ENCODE assay signal across 8 mouse cellular contexts in genomic region chr8:105833740-105834139, GRCm38 (mm10). TPM values are rescaled to one million over a fixed set of nuclear protein-coding genes. Genes with fewer than 3 reads are reported as not detected.
A peak's percentile ranks its signal among the peaks of the same experiment; 100 is the strongest.
DNase-seq lines count a peak whose midpoint lies in the region; ATAC-seq and TF ChIP-seq lines count a peak whose summit lies in the region.
"Not testable (repeated sequence)": the region's sequence is repeated elsewhere in the genome, so short reads cannot be mapped to it uniquely, and the experiment has no call there.
"Had no signal": no experiment of that assay in that cellular context is flagged by ENCODE, and none has a peak within 500 bp of the region (broad histone marks: within the 10 kb centered on the region; RNA-seq: fewer than 3 reads in every experiment).

No protein-coding gene starts in this region.

- not testable (repeated sequence) for H3ac ChIP-seq in C2C12 (ENCODE audit: control insufficient read depth, insufficient read length, low read depth)

- TF ChIP-seq POLR2A in bone marrow, adult 2 months (IDR thresholded peaks at IDR 0.05; ENCODE audit: borderline replicate concordance, control insufficient read depth, low read depth, low read length): not testable (repeated sequence)

- TF ChIP-seq EP300 in liver, postnatal 0 days (IDR thresholded peaks at IDR 0.05; ENCODE audit: low read depth): peak; percentile 95

- WGBS in bone marrow, adult 2 months: 87% methylated on average over 2 of the region's 2 CpGs
- 71% methylated on average over 2 of the region's 2 CpGs for WGBS in liver, embryonic 11.5 days
- WGBS in liver, embryonic 13.5 days (ENCODE audit: insufficient replicate concordance): 65% methylated on average over 2 of the region's 2 CpGs
- 44% methylated on average over 2 of the region's 2 CpGs for WGBS in liver, embryonic 15.5 days (ENCODE audit: insufficient replicate concordance)
- WGBS in liver, postnatal 0 days (ENCODE audit: insufficient replicate concordance): 55% methylated on average over 2 of the region's 2 CpGs

- not testable (repeated sequence) for H3K79me3 ChIP-seq in C2C12 (ENCODE audit: low read depth)

- H3K27me3 ChIP-seq in C2C12 (ENCODE audit: control insufficient read depth, insufficient read depth, insufficient read length); erythroblast, embryonic 14.5 days (ENCODE audit: control insufficient read depth); liver, embryonic 11.5 days (replicated peaks; ENCODE audit: control insufficient read depth, insufficient read depth, low read length); liver, embryonic 13.5 days; liver, embryonic 15.5 days; liver, postnatal 0 days (ENCODE audit: insufficient read depth, low read length): not testable (repeated sequence)

- ATAC-seq in liver, embryonic 11.5 days (replicated peaks; ENCODE audit: low FRiP score); liver, postnatal 0 days: not testable (repeated sequence)
- 0 out of 2 replicates have a peak, but pooled peaks have one; percentile 13 for ATAC-seq in liver, embryonic 13.5 days (ENCODE audit: low read depth)
- ATAC-seq in liver, embryonic 15.5 days (ENCODE audit: insufficient read depth): peak; percentile 43; the same call in 1 of the 2 replicates

- H3K27ac ChIP-seq in bone marrow, adult 2 months (ENCODE audit: control insufficient read depth, insufficient read depth, low read depth, low read length, poor library complexity): peak overlapping the region; percentile 62
- H3K27ac ChIP-seq in liver, embryonic 11.5 days (ENCODE audit: low read depth, low read length): peak overlapping the region; percentile 49; the same call in 1 of the 2 replicates
- peak overlapping the region; percentile 96 for H3K27ac ChIP-seq in liver, embryonic 13.5 days
- peak overlapping the region; percentile 93 for H3K27ac ChIP-seq in liver, embryonic 15.5 days (replicated peaks)
- peak overlapping the region; percentile 68 for H3K27ac ChIP-seq in liver, postnatal 0 days (ENCODE audit: low read depth)

- DNase-seq in liver, embryonic 11.5 days (ENCODE audit: low spot score); liver, postnatal 0 days: not testable (repeated sequence)
- DNase-seq in liver, embryonic 13.5 days: peak; percentile 50

- not testable (repeated sequence) for H3K9me3 ChIP-seq in erythroblast, embryonic 14.5 days (ENCODE audit: control insufficient read depth, low read length); liver, embryonic 11.5 days (ENCODE audit: control insufficient read depth, low read length); liver, embryonic 13.5 days (replicated peaks); liver, embryonic 15.5 days (replicated peaks); liver, postnatal 0 days (ENCODE audit: low read length)

- H3K4me3 ChIP-seq in C2C12 (ENCODE audit: insufficient read depth, poor library complexity, severe bottlenecking); liver, embryonic 11.5 days (ENCODE audit: low read depth, low read length): not testable (repeated sequence)
- H3K4me3 ChIP-seq in bone marrow, adult 2 months (replicated peaks; ENCODE audit: control insufficient read depth, low read depth, low read length): peak overlapping the region; percentile 25
- H3K4me3 ChIP-seq in erythroblast, embryonic 14.5 days (replicated peaks): peak overlapping the region; percentile 63
- H3K4me3 ChIP-seq in liver, embryonic 13.5 days (replicated peaks): peak overlapping the region; percentile 57
- H3K4me3 ChIP-seq in liver, embryonic 15.5 days (replicated peaks): peak overlapping the region; percentile 58
- H3K4me3 ChIP-seq in liver, postnatal 0 days (ENCODE audit: low read depth, low read length): peak overlapping the region; percentile 29

- TF ChIP-seq CTCF in C2C12 (IDR thresholded peaks at IDR 0.05; ENCODE audit: control insufficient read depth, insufficient read depth, insufficient read length); bone marrow, adult 2 months (IDR thresholded peaks at IDR 0.05; ENCODE audit: control insufficient read depth, insufficient read depth, low read length); liver, postnatal 0 days (IDR thresholded peaks at IDR 0.05; ENCODE audit: low read depth): not testable (repeated sequence)

- 0 out of 2 replicates have a peak overlapping the region, but pooled peaks have one; percentile 13 for H3K4me2 ChIP-seq in liver, embryonic 11.5 days
- peak overlapping the region; percentile 63 for H3K4me2 ChIP-seq in liver, embryonic 13.5 days
- peak overlapping the region; percentile 61 for H3K4me2 ChIP-seq in liver, embryonic 15.5 days
- peak overlapping the region; percentile 56 for H3K4me2 ChIP-seq in liver, postnatal 0 days (ENCODE audit: low read depth, low read length)

- peak overlapping the region; percentile 13; the same call in 1 of the 2 replicates for H3K9ac ChIP-seq in liver, embryonic 11.5 days (ENCODE audit: low read depth, low read length)
- H3K9ac ChIP-seq in liver, embryonic 13.5 days: peak overlapping the region; percentile 71
- peak overlapping the region; percentile 66 for H3K9ac ChIP-seq in liver, embryonic 15.5 days
- H3K9ac ChIP-seq in liver, postnatal 0 days (replicated peaks): peak overlapping the region; percentile 36

- not testable (repeated sequence) for H3K4me1 ChIP-seq in bone marrow, adult 2 months (ENCODE audit: control insufficient read depth, insufficient read depth, low read length); liver, embryonic 11.5 days (replicated peaks; ENCODE audit: control insufficient read depth, insufficient read depth, low read length); liver, postnatal 0 days (ENCODE audit: insufficient read depth)
- peaks cover 73% of the 10 kb centered on the region for H3K4me1 ChIP-seq in erythroblast, embryonic 14.5 days (ENCODE audit: control insufficient read depth)
- H3K4me1 ChIP-seq in liver, embryonic 13.5 days (replicated peaks): peaks cover 69% of the 10 kb centered on the region
- H3K4me1 ChIP-seq in liver, embryonic 15.5 days (replicated peaks): peaks cover 50% of the 10 kb centered on the region

- H3K36me3 ChIP-seq in C2C12 (ENCODE audit: control insufficient read depth, insufficient read depth); liver, embryonic 11.5 days (ENCODE audit: control insufficient read depth, insufficient read depth, low read length); liver, embryonic 13.5 days; liver, embryonic 15.5 days (replicated peaks); liver, postnatal 0 days (replicated peaks; ENCODE audit: insufficient read depth, low read length): not testable (repeated sequence)
- H3K36me3 ChIP-seq in erythroblast, embryonic 14.5 days (ENCODE audit: control insufficient read depth): peaks cover 35% of the 10 kb centered on the region

- not testable (repeated sequence) for H3K79me2 ChIP-seq in C2C12 (ENCODE audit: control insufficient read depth, insufficient read depth)

RNA-seq across cellular contexts. Expression of gene Tsnaxip1, which starts 6.2 kb away (rescaled TPM):
- 0.09 TPM for polyA plus RNA-seq in C2C12 (2012; fragmentation: generic; extraction: Trizol)
- 3.6 TPM in 1 of 2 replicates, not detected in the other for polyA plus RNA-seq in bone marrow, adult 2 months (2011; ENCODE audit: insufficient read depth, insufficient read length, low replicate concordance, missing spikeins)
- 0.02 TPM in 1 of 2 replicates, not detected in the other for polyA plus RNA-seq in erythroblast, embryonic 14.5 days (2012)
- polyA plus RNA-seq in liver, embryonic 11.5 days (2014; fragmentation: Nextera tagmentation; extraction: Ambion mirVana): 0.12 TPM in 1 of 2 replicates, not detected in the other
- polyA plus RNA-seq in liver, embryonic 13.5 days (2015; fragmentation: Nextera tagmentation; extraction: Ambion mirVana): 0.06 and 0.08 TPM in 2 replicates
- polyA plus RNA-seq in liver, embryonic 15.5 days (2015; fragmentation: Nextera tagmentation; extraction: Ambion mirVana): 0.07 and 0.22 TPM in 2 replicates
- not detected in 2 replicates for polyA plus RNA-seq in liver, postnatal 0 days (2015; fragmentation: Nextera tagmentation; extraction: Ambion mirVana)
- polyA plus RNA-seq: activated CD4-positive, CD25-positive, alpha-beta regulatory T cell, adult 4 months had no signal

RNA-seq across cellular contexts. Expression of gene Ranbp10, which starts 6.6 kb away (rescaled TPM):
- 11.0 TPM for polyA plus RNA-seq in C2C12 (2012; fragmentation: generic; extraction: Trizol)
- polyA plus RNA-seq in bone marrow, adult 2 months (2011; ENCODE audit: insufficient read depth, insufficient read length, low replicate concordance, missing spikeins): 90.8 and 98.0 TPM in 2 replicates
- 24.4 and 25.6 TPM in 2 replicates for polyA plus RNA-seq in erythroblast, embryonic 14.5 days (2012)
- 20.2 and 22.0 TPM in 2 replicates for polyA plus RNA-seq in liver, embryonic 11.5 days (2014; fragmentation: Nextera tagmentation; extraction: Ambion mirVana)
- 36.1 and 36.2 TPM in 2 replicates for polyA plus RNA-seq in liver, embryonic 13.5 days (2015; fragmentation: Nextera tagmentation; extraction: Ambion mirVana)
- 45.0 and 52.2 TPM in 2 replicates for polyA plus RNA-seq in liver, embryonic 15.5 days (2015; fragmentation: Nextera tagmentation; extraction: Ambion mirVana)
- 18.9 and 20.9 TPM in 2 replicates for polyA plus RNA-seq in liver, postnatal 0 days (2015; fragmentation: Nextera tagmentation; extraction: Ambion mirVana)

RNA-seq across cellular contexts. Expression of gene Cenpt, which starts 19.3 kb away (rescaled TPM):
- polyA plus RNA-seq in C2C12 (2012; fragmentation: generic; extraction: Trizol): 35.7 TPM
- 30.3 and 73.2 TPM in 2 replicates for polyA plus RNA-seq in bone marrow, adult 2 months (2011; ENCODE audit: insufficient read depth, insufficient read length, low replicate concordance, missing spikeins)
- polyA plus RNA-seq in erythroblast, embryonic 14.5 days (2012): 7.1 and 9.1 TPM in 2 replicates
- 37.0 and 37.5 TPM in 2 replicates for polyA plus RNA-seq in liver, embryonic 11.5 days (2014; fragmentation: Nextera tagmentation; extraction: Ambion mirVana)
- polyA plus RNA-seq in liver, embryonic 13.5 days (2015; fragmentation: Nextera tagmentation; extraction: Ambion mirVana): 21.5 and 22.3 TPM in 2 replicates
- polyA plus RNA-seq in liver, embryonic 15.5 days (2015; fragmentation: Nextera tagmentation; extraction: Ambion mirVana): 20.3 and 22.7 TPM in 2 replicates
- 8.9 and 9.0 TPM in 2 replicates for polyA plus RNA-seq in liver, postnatal 0 days (2015; fragmentation: Nextera tagmentation; extraction: Ambion mirVana)

RNA-seq across cellular contexts. Expression of gene Thap11, which starts 21.2 kb away (rescaled TPM):
- 48.2 TPM for polyA plus RNA-seq in C2C12 (2012; fragmentation: generic; extraction: Trizol)
- 9.8 and 12.6 TPM in 2 replicates for polyA plus RNA-seq in bone marrow, adult 2 months (2011; ENCODE audit: insufficient read depth, insufficient read length, low replicate concordance, missing spikeins)
- polyA plus RNA-seq in erythroblast, embryonic 14.5 days (2012): 2.8 and 3.4 TPM in 2 replicates
- polyA plus RNA-seq in liver, embryonic 11.5 days (2014; fragmentation: Nextera tagmentation; extraction: Ambion mirVana): 62.0 and 66.5 TPM in 2 replicates
- polyA plus RNA-seq in liver, embryonic 13.5 days (2015; fragmentation: Nextera tagmentation; extraction: Ambion mirVana): 38.2 and 40.7 TPM in 2 replicates
- polyA plus RNA-seq in liver, embryonic 15.5 days (2015; fragmentation: Nextera tagmentation; extraction: Ambion mirVana): 31.5 and 32.2 TPM in 2 replicates
- polyA plus RNA-seq in liver, postnatal 0 days (2015; fragmentation: Nextera tagmentation; extraction: Ambion mirVana): 19.6 and 21.5 TPM in 2 replicates

RNA-seq across cellular contexts. Expression of gene Nutf2, which starts 26.6 kb away (rescaled TPM):
- polyA plus RNA-seq in C2C12 (2012; fragmentation: generic; extraction: Trizol): 258 TPM
- 35.2 and 54.8 TPM in 2 replicates for polyA plus RNA-seq in bone marrow, adult 2 months (2011; ENCODE audit: insufficient read depth, insufficient read length, low replicate concordance, missing spikeins)
- 8.1 and 9.1 TPM in 2 replicates for polyA plus RNA-seq in erythroblast, embryonic 14.5 days (2012)
- polyA plus RNA-seq in liver, embryonic 11.5 days (2014; fragmentation: Nextera tagmentation; extraction: Ambion mirVana): 304 and 312 TPM in 2 replicates
- 152 and 192 TPM in 2 replicates for polyA plus RNA-seq in liver, embryonic 13.5 days (2015; fragmentation: Nextera tagmentation; extraction: Ambion mirVana)
- 85.2 and 94.1 TPM in 2 replicates for polyA plus RNA-seq in liver, embryonic 15.5 days (2015; fragmentation: Nextera tagmentation; extraction: Ambion mirVana)
- polyA plus RNA-seq in liver, postnatal 0 days (2015; fragmentation: Nextera tagmentation; extraction: Ambion mirVana): 67.6 and 71.9 TPM in 2 replicates

Comparison
In these comparisons a context has a peak if more than half of its experiments do, and no peak if none do; other contexts are left out.
1. H3K4me2 ChIP-seq: peak in every context shown above with its lines; median percentile 63 in liver, embryonic 13.5 days; 61 in liver, embryonic 15.5 days; 56 in liver, postnatal 0 days; 13 in liver, embryonic 11.5 days.
2. H3K9ac ChIP-seq: peak in every context shown above with its lines; median percentile 71 in liver, embryonic 13.5 days; 66 in liver, embryonic 15.5 days; 36 in liver, postnatal 0 days; 13 in liver, embryonic 11.5 days.